Mouse (Mus musculus): Measurements from ENCODE around the gene Chdh. TPM values are rescaled to one million over a fixed set of nuclear protein-coding genes. Genes with fewer than 3 reads are reported as not detected.

The Chdh gene
- total RNA-seq, 4 experiments from 2014 or later = 2.5 to 3.9 (median 3.1) TPM

- no peak for DNase-seq (ENCODE audit: low spot score in 2 of 2)
Observed at GRCm38 (mm10) chr14:30054922-30055321, 46.1 kb downstream of the Chdh start.

GRCm38 (mm10) chr14:30056031-30056766, 47.4 kb downstream of the Chdh start:
- no peak for DNase-seq (ENCODE audit: low spot score in 2 of 2)

GRCm38 (mm10) chr14:30064864-30065263, 56.0 kb downstream of the Chdh start:
- DNase-seq (ENCODE audit: low spot score in 2 of 2) = no peak

GRCm38 (mm10) chr14:30066752-30067151, 57.9 kb downstream of the Chdh start:
- no peak for DNase-seq (ENCODE audit: low spot score in 2 of 2)

- DNase-seq (ENCODE audit: low spot score in 2 of 2) = no peak
Observed at GRCm38 (mm10) chr14:30068566-30068965, 59.7 kb downstream of the Chdh start.

GRCm38 (mm10) chr14:30075268-30075887, 66.6 kb downstream of the Chdh start:
- no peak for DNase-seq (ENCODE audit: low spot score in 2 of 2)

GRCm38 (mm10) chr14:30078115-30078808, 69.4 kb downstream of the Chdh start:
- no peak for DNase-seq (ENCODE audit: low spot score in 2 of 2)

- DNase-seq (ENCODE audit: low spot score in 2 of 2) = no peak
Observed at GRCm38 (mm10) chr14:30079729-30080128, 70.9 kb downstream of the Chdh start.

Small RNAs within 50 kb of the gene (microRNA-seq; reads per million reads assigned to microRNA genes)
- 0.22 to 0.42 reads per million in 2 experiments for gene Mir6947

Other genes starting within 250 kb of the Chdh start
- gene Selenok, start 40.7 kb upstream of the Chdh start, total RNA-seq (2022) = 100 to 1,000 TPM; 115 to 127 (median 122) TPM
- gene Actr8, start 30.7 kb upstream of the Chdh start, total RNA-seq (2022) = 10 to 100 TPM; 81.1 to 94.3 (median 86.4) TPM
- gene Il17rb, start 127 bp upstream of the Chdh start, total RNA-seq (2022) = 1 to 10 TPM; 1.3 to 1.9 (median 1.6) TPM